Mouse (Mus musculus) megakaryocyte, embryonic 14.5 days (primary cell): ENCODE results near the gene Prr5l.

Experiments
- FLI1 ChIP-seq: IDR thresholded peaks from 2 replicates; pipeline ENCODE4 v1.6.1; 2012; ENCODE audit warnings: low read length, inconsistent platforms, mixed read lengths
- GATA1 ChIP-seq: IDR thresholded peaks from 3 replicates; pipeline ENCODE4 v1.6.1; 2012; ENCODE audit warnings: mixed read lengths, low read length, inconsistent platforms, borderline replicate concordance

GRCm38 (mm10) chr2:101665703-101666092 lies 217.1 kb downstream of the Prr5l start:
- TF ChIP-seq GATA1 (no peak), FLI1 (no peak)
